Mouse (Mus musculus): ENCODE measurements at regions not wholly inside any gene's neighbourhood (a gene's known extent, or its start where the extent isn't known, plus 50 kb on each side); places are given as distances from the start of the nearest gene placed in this dataset.

DNA sequence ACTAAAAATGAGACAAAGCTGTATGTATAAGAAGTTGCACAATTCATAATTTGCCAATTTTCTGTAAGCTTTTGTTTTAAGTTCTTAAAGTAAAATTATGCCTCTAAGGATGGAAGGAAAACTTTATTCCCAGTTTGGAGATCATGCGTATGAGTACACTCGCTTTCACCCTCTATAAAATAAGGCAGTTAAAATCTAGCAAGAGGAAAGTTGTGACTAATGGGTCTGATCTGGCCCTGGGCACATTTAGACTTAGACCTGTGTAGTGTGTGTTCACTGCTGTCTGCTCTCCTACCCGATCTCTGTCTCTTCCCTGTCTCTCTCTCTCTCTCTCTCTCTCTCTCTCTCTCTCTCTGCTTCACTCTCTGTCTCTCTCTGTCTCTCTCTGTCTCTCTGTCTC, 51.9 kb upstream of the Daam1 start:
- DNase-seq (ENCODE audit: extremely low spot score in 1 of 2, low spot score in 2 of 2): no peak
- intact Hi-C loops (cut with DNase I): no loop called here

GRCm38 (mm10) chr12:71779418-71779817, 51.5 kb upstream of the Daam1 start:
- intact Hi-C loops (cut with DNase I): no loop called here

More at GRCm38 (mm10) chr12:71779418-71779817, 51.5 kb upstream of the Daam1 start:
- no peak for DNase-seq (ENCODE audit: extremely low spot score in 1 of 2, low spot score in 2 of 2)

All from left cerebral cortex, postnatal 10 days (tissue).